Mouse (Mus musculus) limb, embryonic 13.5 days (tissue): ENCODE results near the gene Tenm3. TPM values are rescaled to one million over a fixed set of nuclear protein-coding genes. Genes with fewer than 3 reads are reported as not detected.

ENCODE experiments used
- ATAC-seq: fragments of 200-750 bp; cut with Nextera tagmentation; 2 replicates; pipeline ENCODE4 v1.8.0; 2017; ENCODE audit warnings: low read depth, moderate number of reproducible peaks, moderate TSS enrichment; ENCODE audit not compliant: low FRiP score
- H3K27ac ChIP-seq: fragments of 300-500 bp; sonication (generic); 2 replicates; pipeline ENCODE4 v1.5.1; 2015; ENCODE audit warnings: inconsistent platforms, mild to moderate bottlenecking, moderate library complexity
- H3K27me3 ChIP-seq: fragments of 300-500 bp; sonication (generic); 2 replicates; pipeline ENCODE4 v1.6.1; 2015; ENCODE audit warnings: mild to moderate bottlenecking, inconsistent platforms
- H3K36me3 ChIP-seq: fragments of 300-500 bp; sonication (generic); 2 replicates; pipeline ENCODE4 v1.6.1; 2015; ENCODE audit warnings: inconsistent platforms, mild to moderate bottlenecking, moderate library complexity
- H3K4me1 ChIP-seq: fragments of 300-500 bp; sonication (generic); 2 replicates; pipeline ENCODE4 v1.6.1; 2015; ENCODE audit warnings: inconsistent platforms
- H3K4me2 ChIP-seq: fragments of 300-500 bp; sonication (generic); replicated peaks from 2 replicates; pipeline ENCODE4 v1.6.1; 2015; ENCODE audit warnings: inconsistent platforms, mild to moderate bottlenecking, moderate library complexity
- H3K4me3 ChIP-seq: fragments of 300-500 bp; sonication (generic); 2 replicates; pipeline ENCODE4 v1.5.1; 2015; ENCODE audit warnings: moderate library complexity, mild to moderate bottlenecking, inconsistent platforms
- H3K9ac ChIP-seq: fragments of 300-500 bp; sonication (generic); 2 replicates; pipeline ENCODE4 v1.6.1; 2015; ENCODE audit warnings: mild to moderate bottlenecking, inconsistent platforms
- H3K9me3 ChIP-seq: fragments of 300-500 bp; sonication (generic); 2 replicates; pipeline ENCODE4 v1.6.1; 2016; ENCODE audit warnings: inconsistent platforms
- WGBS: fragments of 180-500 bp; shearing (Covaris S2); methylation state at CpG from one replicate; pipeline ENCODE4 v1.1.7; 2015; 5-methylcytosine and 5-hydroxymethylcytosine counted together
- polyA plus RNA-seq: library from polyadenylated mRNA; unstranded; fragments of >200 nt; fragmentation: Nextera tagmentation; extraction: Ambion mirVana; gene quantifications from 2 replicates; pipeline ENCODE4 v1.2.1, GENCODE M21; 2015

Tenm3 gene
- polyA plus RNA-seq, 1 experiment from 2014 or later = 41.0 TPM

- no peak for ATAC-seq
- 67% methylated on average over 9 of the region's 9 CpGs for WGBS
- no peaks in the 10 kb centered on the region for H3K9me3 ChIP-seq
- H3K4me2 ChIP-seq = no peak overlapping the region
- no peak overlapping the region for H3K4me3 ChIP-seq
- no peak overlapping the region for H3K27ac ChIP-seq
- H3K4me1 ChIP-seq = peaks cover 7% of the 10 kb centered on the region
- H3K27me3 ChIP-seq = no peaks in the 10 kb centered on the region
- no peaks in the 10 kb centered on the region for H3K36me3 ChIP-seq
- H3K9ac ChIP-seq = no peak overlapping the region
Observed at GRCm38 (mm10) chr8:48560227-48560626, 283.5 kb downstream of the Tenm3 start.

DNA sequence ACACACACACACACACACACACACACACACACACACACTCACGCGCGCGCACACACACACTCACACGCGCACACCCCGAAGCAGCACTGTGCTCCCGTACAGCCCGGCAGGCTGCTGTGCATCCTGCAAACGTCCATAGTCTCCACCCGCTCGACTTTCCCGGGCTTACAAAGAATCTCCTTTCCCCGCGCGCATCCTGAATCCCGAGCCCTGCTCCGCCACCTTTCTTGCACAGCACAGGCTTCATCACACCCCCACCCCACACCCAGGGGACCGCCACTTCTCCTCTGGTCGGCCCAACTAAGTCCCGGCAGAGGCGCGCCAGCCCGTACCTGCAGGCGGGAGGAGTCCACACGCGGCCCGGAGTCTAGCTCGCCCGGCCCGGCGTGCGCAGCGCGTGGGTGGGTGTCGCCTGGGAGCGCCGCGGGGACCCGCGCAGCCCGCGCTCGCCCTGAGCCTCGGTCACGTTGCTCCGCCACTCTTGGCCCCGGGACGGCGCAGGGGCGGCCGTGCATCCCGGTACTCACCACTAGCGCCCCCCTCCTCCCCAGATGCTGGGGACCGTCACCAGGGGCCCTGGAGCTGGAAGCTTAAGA lies 288.1 kb downstream of the Tenm3 start:
- Histone ChIP-seq H3K27me3 (no peaks in the 10 kb centered on the region), H3K4me2 (peak overlapping the region; percentile 76), H3K4me1 (peaks cover 20% of the 10 kb centered on the region), H3K36me3 (no peaks in the 10 kb centered on the region), H3K9ac (peak overlapping the region; percentile 89), H3K9me3 (no peaks in the 10 kb centered on the region), H3K27ac (peak overlapping the region; percentile 99), H3K4me3 (peak overlapping the region; percentile 77)
- ATAC-seq = peak; percentile 86
- WGBS = under 1% methylated on average over 54 of the region's 55 CpGs

GRCm38 (mm10) chr8:48554762-48555545 lies 288.8 kb downstream of the Tenm3 start:
- H3K9ac ChIP-seq = peak overlapping the region; percentile 89
- no peaks in the 10 kb centered on the region for H3K36me3 ChIP-seq
- H3K4me3 ChIP-seq = peak overlapping the region; percentile 77
- peak; percentile 96 for ATAC-seq
- peak overlapping the region; percentile 76 for H3K4me2 ChIP-seq
- peaks cover 23% of the 10 kb centered on the region for H3K4me1 ChIP-seq
- H3K27ac ChIP-seq = peak overlapping the region; percentile 99
- H3K9me3 ChIP-seq = no peaks in the 10 kb centered on the region
- H3K27me3 ChIP-seq = no peaks in the 10 kb centered on the region
- under 1% methylated on average over 60 of the region's 86 CpGs for WGBS

DNA sequence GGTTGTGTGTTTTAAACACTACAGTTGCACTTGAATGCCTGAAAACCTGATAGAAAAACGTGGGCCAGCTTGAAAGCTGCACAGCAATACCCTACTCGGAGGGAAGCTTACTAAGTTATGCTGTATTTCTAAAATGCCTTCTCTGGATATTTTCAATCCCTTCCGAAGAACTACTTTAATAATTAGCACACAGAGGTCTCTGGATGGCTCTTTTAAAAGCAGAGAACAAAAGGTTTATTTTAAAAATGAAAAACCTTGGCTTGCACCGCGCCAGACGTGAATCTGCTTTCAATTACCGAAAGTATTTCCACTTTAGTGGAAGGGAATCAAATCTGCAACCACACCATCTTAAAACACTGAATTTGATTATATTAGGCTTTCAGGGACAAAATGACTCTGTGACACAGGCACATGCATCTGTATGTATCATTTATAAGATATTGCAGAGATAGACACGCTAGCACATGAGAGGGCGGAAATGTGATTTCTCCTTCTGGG lies 289.9 kb downstream of the Tenm3 start:
- WGBS = under 1% methylated on average over 9 of the region's 9 CpGs

GRCm38 (mm10) chr8:48552306-48552705 lies 291.4 kb downstream of the Tenm3 start:
- Histone ChIP-seq H3K27ac (no peak overlapping the region), H3K9me3 (no peaks in the 10 kb centered on the region), H3K27me3 (no peaks in the 10 kb centered on the region), H3K9ac (no peak overlapping the region), H3K4me2 (peak overlapping the region; percentile 39), H3K4me1 (peaks cover 24% of the 10 kb centered on the region), H3K4me3 (no peak overlapping the region), H3K36me3 (peaks cover 4% of the 10 kb centered on the region)
- no peak for ATAC-seq
- WGBS = 33% methylated on average over 2 of the region's 2 CpGs

More for the DNA sequence above, 289.9 kb downstream of the Tenm3 start:
- no peak for ATAC-seq
- peak overlapping the region; percentile 99 for H3K27ac ChIP-seq
- H3K9ac ChIP-seq = peak overlapping the region; percentile 89
- peak overlapping the region; percentile 76 for H3K4me2 ChIP-seq
- peaks cover 24% of the 10 kb centered on the region for H3K4me1 ChIP-seq
- no peaks in the 10 kb centered on the region for H3K27me3 ChIP-seq
- H3K9me3 ChIP-seq = no peaks in the 10 kb centered on the region
- peak overlapping the region; percentile 77 for H3K4me3 ChIP-seq
- H3K36me3 ChIP-seq = peaks cover 2% of the 10 kb centered on the region

- H3K27me3 ChIP-seq = no peaks in the 10 kb centered on the region
- H3K27ac ChIP-seq = no peak overlapping the region
- H3K4me3 ChIP-seq = no peak overlapping the region
- no peak overlapping the region for H3K9ac ChIP-seq
- 0 out of 2 replicates have a peak overlapping the region, but pooled peaks have one; percentile 12 for H3K4me2 ChIP-seq
- H3K9me3 ChIP-seq = no peaks in the 10 kb centered on the region
- ATAC-seq = no peak
- peaks cover 4% of the 10 kb centered on the region for H3K36me3 ChIP-seq
- 47% methylated on average over 5 of the region's 5 CpGs for WGBS
- peaks cover 24% of the 10 kb centered on the region for H3K4me1 ChIP-seq
Observed at GRCm38 (mm10) chr8:48551370-48551769, 292.4 kb downstream of the Tenm3 start.

DNA sequence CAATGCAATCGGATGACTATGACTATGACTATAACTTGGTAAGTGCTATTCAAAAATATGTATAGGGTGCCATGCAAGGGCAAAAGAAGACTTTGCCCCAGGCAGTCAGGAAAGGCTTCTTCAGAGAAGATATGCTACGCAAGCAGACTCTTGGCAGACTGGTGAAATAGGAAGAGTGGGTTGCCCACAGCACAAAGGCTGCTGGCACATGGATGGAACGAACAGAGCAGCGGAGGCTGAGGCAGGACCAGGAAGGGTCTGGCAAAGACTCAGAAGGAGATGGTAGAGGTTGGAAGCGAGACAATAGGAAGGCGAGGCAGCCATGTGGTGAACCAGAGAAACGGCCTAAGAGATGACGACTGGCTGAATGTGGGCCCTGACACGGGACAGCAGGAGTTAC lies 294.8 kb downstream of the Tenm3 start:
- Histone ChIP-seq H3K36me3 (peaks cover 4% of the 10 kb centered on the region), H3K4me2 (no peak overlapping the region), H3K27me3 (no peaks in the 10 kb centered on the region), H3K4me3 (no peak overlapping the region), H3K27ac (no peak overlapping the region), H3K9me3 (no peaks in the 10 kb centered on the region), H3K9ac (no peak overlapping the region), H3K4me1 (peaks cover 28% of the 10 kb centered on the region)
- 88% methylated on average over 9 of the region's 9 CpGs for WGBS
- ATAC-seq = no peak

GRCm38 (mm10) chr8:48545631-48546030 lies 298.1 kb downstream of the Tenm3 start:
- Histone ChIP-seq H3K4me3 (no peak overlapping the region), H3K4me1 (peaks cover 34% of the 10 kb centered on the region), H3K27me3 (no peaks in the 10 kb centered on the region), H3K36me3 (peaks cover 8% of the 10 kb centered on the region), H3K9ac (no peak overlapping the region), H3K9me3 (no peaks in the 10 kb centered on the region), H3K4me2 (no peak overlapping the region), H3K27ac (no peak overlapping the region)
- WGBS = 86% methylated on average over 5 of the region's 5 CpGs
- ATAC-seq = no peak

DNA sequence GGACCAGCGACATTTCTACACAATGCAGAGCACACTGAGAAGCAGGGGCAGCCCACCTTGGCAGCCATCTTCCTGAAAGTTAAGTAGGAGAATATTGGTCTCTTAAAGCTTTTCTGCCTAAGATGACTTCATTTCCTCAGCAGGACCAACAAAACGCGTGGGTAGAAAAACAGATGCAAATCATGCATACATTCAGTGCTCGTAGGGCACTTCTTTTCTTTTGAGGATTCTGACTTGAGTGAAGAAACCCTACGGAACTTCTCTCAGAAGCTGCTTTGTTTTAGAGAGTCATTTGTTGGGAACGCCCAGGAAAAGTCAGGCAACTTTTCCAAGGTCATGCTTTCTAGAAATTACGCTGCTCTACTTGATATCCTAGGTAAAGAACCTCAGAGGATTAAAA lies 298.9 kb downstream of the Tenm3 start:
- peaks cover 34% of the 10 kb centered on the region for H3K4me1 ChIP-seq
- 82% methylated on average over 7 of the region's 7 CpGs for WGBS

DNA sequence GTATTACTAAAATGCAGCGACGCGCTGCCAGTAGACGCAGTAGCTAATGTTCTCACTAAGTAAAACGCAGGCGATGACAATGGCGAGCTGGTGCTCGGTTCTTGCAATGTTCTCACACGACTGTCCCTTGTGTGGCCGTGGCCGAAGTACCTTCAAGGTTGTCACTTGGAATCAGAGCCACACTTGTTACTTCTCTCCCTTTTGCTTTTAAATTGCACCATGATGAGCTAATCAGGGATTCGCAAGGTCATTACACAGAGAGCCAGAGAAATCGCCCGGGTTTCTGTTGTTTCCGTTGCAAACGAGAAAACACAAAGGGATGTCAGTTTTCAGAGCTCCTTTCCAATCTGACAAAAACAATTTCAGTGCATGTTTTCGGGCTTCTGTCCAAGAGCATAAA lies 301.6 kb downstream of the Tenm3 start:
- H3K9ac ChIP-seq = no peak overlapping the region
- H3K36me3 ChIP-seq = peaks cover 4% of the 10 kb centered on the region; the same call in 1 of the 2 replicates
- H3K27me3 ChIP-seq = no peaks in the 10 kb centered on the region
- H3K4me1 ChIP-seq = peaks cover 39% of the 10 kb centered on the region
- WGBS = 90% methylated on average over 17 of the region's 17 CpGs
- H3K4me3 ChIP-seq = no peak overlapping the region
- no peak for ATAC-seq
- no peak overlapping the region for H3K4me2 ChIP-seq
- H3K9me3 ChIP-seq = no peaks in the 10 kb centered on the region
- no peak overlapping the region for H3K27ac ChIP-seq

More for the DNA sequence above, 298.9 kb downstream of the Tenm3 start:
- Histone ChIP-seq H3K4me3 (no peak overlapping the region), H3K27me3 (no peaks in the 10 kb centered on the region), H3K27ac (no peak overlapping the region), H3K9ac (no peak overlapping the region), H3K9me3 (no peaks in the 10 kb centered on the region), H3K4me2 (no peak overlapping the region), H3K36me3 (peaks cover 8% of the 10 kb centered on the region)
- no peak for ATAC-seq

- H3K9ac ChIP-seq = no peak overlapping the region
- no peaks in the 10 kb centered on the region for H3K9me3 ChIP-seq
- H3K4me1 ChIP-seq = peaks cover 39% of the 10 kb centered on the region
- no peak overlapping the region for H3K4me2 ChIP-seq
- H3K4me3 ChIP-seq = no peak overlapping the region
- ATAC-seq = no peak
- peaks cover 4% of the 10 kb centered on the region; the same call in 1 of the 2 replicates for H3K36me3 ChIP-seq
- H3K27me3 ChIP-seq = no peaks in the 10 kb centered on the region
- H3K27ac ChIP-seq = no peak overlapping the region
- 44% methylated on average over 8 of the region's 8 CpGs for WGBS
Observed at GRCm38 (mm10) chr8:48540894-48541293, 302.9 kb downstream of the Tenm3 start.

DNA sequence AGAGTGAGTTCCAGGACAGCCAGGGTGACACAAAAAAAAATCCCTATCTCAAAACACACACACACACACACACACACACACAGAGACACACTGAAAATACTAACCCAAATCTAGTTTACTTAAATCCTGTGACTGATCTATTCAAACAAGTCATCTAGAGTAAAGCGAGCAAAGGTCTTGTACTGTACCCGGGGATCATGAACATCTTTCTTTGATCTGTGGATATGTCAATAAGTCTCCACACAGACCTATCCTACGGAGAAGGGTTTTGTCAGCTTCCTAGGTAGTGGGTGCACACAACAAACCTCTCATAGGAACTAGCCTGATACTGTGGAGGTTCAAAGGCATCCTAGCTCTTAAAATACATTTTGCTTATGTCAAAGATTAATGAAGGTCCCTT lies 307.9 kb downstream of the Tenm3 start:
- no peak for ATAC-seq
- Histone ChIP-seq H3K4me3 (no peak overlapping the region), H3K27me3 (no peaks in the 10 kb centered on the region), H3K9ac (no peak overlapping the region), H3K4me1 (peaks cover 18% of the 10 kb centered on the region), H3K4me2 (no peak overlapping the region), H3K9me3 (no peaks in the 10 kb centered on the region), H3K27ac (no peak overlapping the region), H3K36me3 (peaks cover 7% of the 10 kb centered on the region; the same call in 1 of the 2 replicates)
- WGBS = 90% methylated on average over 3 of the region's 3 CpGs
